Mouse (Mus musculus): ENCODE results near the gene Arl15. TPM values are rescaled to one million over a fixed set of nuclear protein-coding genes. Genes with fewer than 3 reads are reported as not detected.
A peak's percentile ranks its signal among the peaks of the same experiment; 100 is the strongest.

Gene Arl15
- polyA plus RNA-seq, 1 experiment from 2014 or later, result 8.7 TPM

DNA sequence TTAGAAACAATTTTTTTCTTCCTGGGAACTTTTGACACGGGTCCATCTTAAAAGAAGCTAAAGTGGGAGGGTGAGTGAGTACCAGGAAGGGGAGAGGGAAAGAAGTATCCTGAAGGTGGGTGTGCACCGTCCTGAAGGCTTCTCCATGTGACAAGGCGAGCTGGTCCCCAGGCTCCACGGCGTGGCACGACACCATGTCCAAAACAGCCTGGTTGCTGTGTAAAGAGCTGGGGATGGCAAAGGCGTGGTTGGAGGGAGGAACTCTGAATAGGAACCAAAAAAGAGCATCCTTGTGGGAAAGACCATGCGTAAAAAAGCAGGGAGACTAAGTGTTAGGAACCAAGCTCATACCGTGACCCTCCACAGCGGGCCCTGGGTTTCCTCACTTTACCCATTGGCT lies 330.1 kb downstream of the Arl15 start:
- Histone ChIP-seq H3K4me1 (replicated peaks; ENCODE audit: control insufficient read depth, insufficient read depth, low read length) (no peaks in the 10 kb centered on the region), H3K27ac (ENCODE audit: low read depth, low read length) (no peak overlapping the region), H3K9ac (ENCODE audit: low read depth, low read length) (no peak overlapping the region), H3K27me3 (replicated peaks; ENCODE audit: control insufficient read depth, insufficient read depth, low read length) (no peaks in the 10 kb centered on the region), H3K36me3 (ENCODE audit: control insufficient read depth, insufficient read depth, low read length) (no peaks in the 10 kb centered on the region), H3K9me3 (ENCODE audit: control insufficient read depth, low read length) (no peaks in the 10 kb centered on the region), H3K4me2 (no peak overlapping the region), H3K4me3 (ENCODE audit: low read depth, low read length) (no peak overlapping the region)
- ATAC-seq (replicated peaks; ENCODE audit: low FRiP score) (no peak), DNase-seq (ENCODE audit: low spot score) (no peak)
- 84% methylated on average over 10 of the region's 10 CpGs for WGBS

DNA sequence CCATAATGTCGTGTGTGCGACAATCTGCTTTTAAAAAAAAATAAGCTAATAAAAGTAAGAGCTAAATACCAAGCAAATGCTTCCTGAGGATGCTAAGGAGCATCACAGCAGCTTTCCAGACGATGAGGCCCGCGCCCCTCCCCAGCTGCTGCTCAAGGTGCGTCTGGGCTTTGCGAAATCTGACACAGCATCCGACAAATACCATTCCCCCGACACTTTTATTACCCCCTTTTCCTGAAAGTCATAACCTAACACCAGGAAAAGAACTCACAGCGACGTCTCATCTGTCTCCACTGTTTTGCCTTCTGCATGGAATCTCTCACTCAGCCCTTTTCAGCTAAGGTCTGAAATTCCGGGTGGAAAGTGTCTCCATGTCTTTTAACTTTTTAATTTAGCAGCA lies 330.7 kb downstream of the Arl15 start:
- no peaks in the 10 kb centered on the region for H3K4me1 ChIP-seq (replicated peaks; ENCODE audit: control insufficient read depth, insufficient read depth, low read length)
- 65% methylated on average over 12 of the region's 12 CpGs for WGBS
- ATAC-seq (replicated peaks; ENCODE audit: low FRiP score) (no peak), DNase-seq (ENCODE audit: low spot score) (no peak)
- H3K27me3 ChIP-seq (replicated peaks; ENCODE audit: control insufficient read depth, insufficient read depth, low read length), result no peaks in the 10 kb centered on the region
- H3K4me2 ChIP-seq, result no peak overlapping the region
- no peak overlapping the region for H3K27ac ChIP-seq (ENCODE audit: low read depth, low read length)
- H3K9ac ChIP-seq (ENCODE audit: low read depth, low read length), result no peak overlapping the region
- no peak overlapping the region for H3K4me3 ChIP-seq (ENCODE audit: low read depth, low read length)
- no peaks in the 10 kb centered on the region for H3K9me3 ChIP-seq (ENCODE audit: control insufficient read depth, low read length)
- no peaks in the 10 kb centered on the region for H3K36me3 ChIP-seq (ENCODE audit: control insufficient read depth, insufficient read depth, low read length)

DNA sequence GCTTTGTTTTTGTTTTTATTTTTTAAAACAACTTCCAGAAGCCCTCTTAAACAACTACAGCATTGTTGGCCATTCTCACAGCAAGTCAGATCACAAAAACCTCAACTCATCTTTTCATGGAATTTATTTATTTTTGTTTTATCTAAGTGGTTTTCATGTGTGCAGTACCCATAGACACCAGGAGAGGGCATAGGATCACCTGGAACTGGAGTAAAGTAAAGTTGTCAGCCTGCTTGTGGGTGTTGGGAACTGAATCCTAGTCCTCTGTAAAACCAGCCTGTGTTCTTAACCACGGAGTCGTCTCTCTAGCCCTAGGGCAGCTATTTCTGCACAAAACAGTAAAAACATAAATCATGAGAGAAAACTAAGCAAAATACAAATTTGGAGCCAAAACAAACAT lies 334.1 kb downstream of the Arl15 start:
- Histone ChIP-seq H3K9me3 (ENCODE audit: control insufficient read depth, low read length) (no peaks in the 10 kb centered on the region), H3K9ac (ENCODE audit: low read depth, low read length) (no peak overlapping the region), H3K4me2 (no peak overlapping the region), H3K36me3 (ENCODE audit: control insufficient read depth, insufficient read depth, low read length) (no peaks in the 10 kb centered on the region), H3K4me1 (replicated peaks; ENCODE audit: control insufficient read depth, insufficient read depth, low read length) (no peaks in the 10 kb centered on the region), H3K27me3 (replicated peaks; ENCODE audit: control insufficient read depth, insufficient read depth, low read length) (no peaks in the 10 kb centered on the region), H3K27ac (ENCODE audit: low read depth, low read length) (no peak overlapping the region), H3K4me3 (ENCODE audit: low read depth, low read length) (no peak overlapping the region)
- 97% methylated on average over 2 of the region's 2 CpGs for WGBS
- DNase-seq (ENCODE audit: low spot score), result no peak
- no peak for ATAC-seq (replicated peaks; ENCODE audit: low FRiP score)

DNA sequence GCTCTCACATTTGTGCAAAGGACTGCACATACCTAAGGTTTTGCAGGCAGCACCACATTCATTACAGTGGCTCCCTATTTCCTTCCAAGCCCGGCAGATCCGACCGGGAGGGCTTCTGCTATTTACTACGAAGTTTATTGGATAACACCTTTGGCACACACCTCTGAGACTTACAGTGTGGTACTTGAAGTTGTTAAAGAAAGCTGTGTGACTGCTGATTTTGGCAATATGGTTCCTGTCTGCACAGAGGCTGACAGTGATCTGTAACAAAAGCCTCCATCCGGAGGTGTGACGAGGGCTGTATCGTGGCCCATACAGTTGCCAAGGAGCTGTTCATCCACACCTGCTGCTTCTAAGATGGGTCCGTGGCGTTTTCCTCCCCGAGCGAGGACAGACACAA lies 335.7 kb downstream of the Arl15 start:
- no peaks in the 10 kb centered on the region for H3K36me3 ChIP-seq (ENCODE audit: control insufficient read depth, insufficient read depth, low read length)

DNA sequence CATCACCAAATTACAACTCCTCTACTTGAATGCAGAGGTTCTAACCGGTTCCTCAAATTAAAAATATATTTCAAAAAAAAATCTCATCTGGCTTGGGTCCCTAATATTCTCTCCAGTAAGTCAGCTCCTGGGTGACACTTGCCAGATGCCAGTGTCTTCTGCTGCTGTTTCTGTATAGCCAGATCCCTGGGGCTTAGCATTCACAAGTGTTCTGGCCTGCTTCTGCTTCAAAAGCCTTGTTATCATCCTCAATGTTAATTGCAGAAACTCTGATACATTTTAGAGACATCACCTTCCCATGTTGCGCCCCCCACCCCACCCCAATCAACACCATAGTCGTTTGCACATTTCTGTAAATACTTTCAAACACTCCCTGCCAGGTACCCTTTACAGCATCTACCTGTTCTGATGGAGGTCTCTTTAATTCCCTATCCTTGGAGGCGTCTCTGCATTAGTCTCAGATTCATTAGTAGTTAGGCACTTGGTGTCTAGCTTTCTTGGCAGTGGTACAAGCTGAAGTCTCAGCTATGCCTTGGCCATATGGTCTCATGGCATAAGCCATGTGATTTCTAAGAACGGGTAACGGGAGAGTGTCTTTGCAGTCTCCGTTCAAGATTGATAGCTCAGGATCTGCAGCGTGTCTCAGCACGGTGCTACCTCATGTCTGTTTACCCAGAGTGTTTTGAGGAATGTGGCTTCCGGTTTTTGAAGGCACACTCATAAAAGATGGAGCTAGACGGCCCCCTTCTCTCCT lies 336.4 kb downstream of the Arl15 start:
- no peak for ATAC-seq (replicated peaks; ENCODE audit: low FRiP score)
- Histone ChIP-seq H3K4me1 (replicated peaks; ENCODE audit: control insufficient read depth, insufficient read depth, low read length) (no peaks in the 10 kb centered on the region), H3K9ac (ENCODE audit: low read depth, low read length) (no peak overlapping the region)

More for the DNA sequence above, 335.7 kb downstream of the Arl15 start:
- 84% methylated on average over 11 of the region's 11 CpGs for WGBS
- no peak overlapping the region for H3K9ac ChIP-seq (ENCODE audit: low read depth, low read length)
- H3K27me3 ChIP-seq (replicated peaks; ENCODE audit: control insufficient read depth, insufficient read depth, low read length), result no peaks in the 10 kb centered on the region
- H3K9me3 ChIP-seq (ENCODE audit: control insufficient read depth, low read length), result no peaks in the 10 kb centered on the region
- H3K27ac ChIP-seq (ENCODE audit: low read depth, low read length), result no peak overlapping the region
- no peaks in the 10 kb centered on the region for H3K4me1 ChIP-seq (replicated peaks; ENCODE audit: control insufficient read depth, insufficient read depth, low read length)
- no peak overlapping the region for H3K4me3 ChIP-seq (ENCODE audit: low read depth, low read length)
- DNase-seq (ENCODE audit: low spot score), result no peak
- H3K4me2 ChIP-seq, result no peak overlapping the region
- ATAC-seq (replicated peaks; ENCODE audit: low FRiP score), result no peak

DNA sequence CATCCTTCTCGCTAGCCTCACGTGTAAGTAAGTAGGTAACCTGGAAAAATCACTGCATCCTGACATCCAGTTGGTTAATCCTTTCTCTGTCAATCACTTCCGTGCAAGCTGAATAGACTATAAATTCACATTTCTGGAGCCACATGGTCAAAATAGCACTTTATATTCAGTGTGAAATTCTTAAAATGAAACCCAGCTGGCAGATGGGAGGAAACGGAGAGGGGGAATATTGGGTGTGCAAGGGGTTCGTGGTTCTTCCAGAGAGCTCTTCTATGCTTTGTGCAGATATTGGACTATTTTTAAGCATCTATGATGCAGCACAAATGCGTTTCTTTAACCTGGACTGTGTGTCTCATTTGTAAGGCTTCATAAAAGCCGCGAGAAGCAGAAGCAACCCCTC lies 344.6 kb downstream of the Arl15 start:
- Histone ChIP-seq H3K36me3 (ENCODE audit: control insufficient read depth, insufficient read depth, low read length) (no peaks in the 10 kb centered on the region), H3K4me2 (no peak overlapping the region), H3K9me3 (ENCODE audit: control insufficient read depth, low read length) (no peaks in the 10 kb centered on the region), H3K27ac (ENCODE audit: low read depth, low read length) (no peak overlapping the region), H3K27me3 (replicated peaks; ENCODE audit: control insufficient read depth, insufficient read depth, low read length) (no peaks in the 10 kb centered on the region), H3K4me1 (replicated peaks; ENCODE audit: control insufficient read depth, insufficient read depth, low read length) (no peaks in the 10 kb centered on the region; the same call in 1 of the 2 replicates), H3K9ac (ENCODE audit: low read depth, low read length) (no peak overlapping the region), H3K4me3 (ENCODE audit: low read depth, low read length) (no peak overlapping the region)
- 82% methylated on average over 8 of the region's 8 CpGs for WGBS
- no peak for DNase-seq (ENCODE audit: low spot score)
- ATAC-seq (replicated peaks; ENCODE audit: low FRiP score), result no peak

More for the DNA sequence above, 336.4 kb downstream of the Arl15 start:
- H3K4me2 ChIP-seq, result no peak overlapping the region
- no peak overlapping the region for H3K4me3 ChIP-seq (ENCODE audit: low read depth, low read length)
- no peaks in the 10 kb centered on the region for H3K36me3 ChIP-seq (ENCODE audit: control insufficient read depth, insufficient read depth, low read length)
- no peak for DNase-seq (ENCODE audit: low spot score)
- no peaks in the 10 kb centered on the region for H3K9me3 ChIP-seq (ENCODE audit: control insufficient read depth, low read length)
- no peaks in the 10 kb centered on the region for H3K27me3 ChIP-seq (replicated peaks; ENCODE audit: control insufficient read depth, insufficient read depth, low read length)
- no peak overlapping the region for H3K27ac ChIP-seq (ENCODE audit: low read depth, low read length)
- 70% methylated on average over 11 of the region's 11 CpGs for WGBS

DNA sequence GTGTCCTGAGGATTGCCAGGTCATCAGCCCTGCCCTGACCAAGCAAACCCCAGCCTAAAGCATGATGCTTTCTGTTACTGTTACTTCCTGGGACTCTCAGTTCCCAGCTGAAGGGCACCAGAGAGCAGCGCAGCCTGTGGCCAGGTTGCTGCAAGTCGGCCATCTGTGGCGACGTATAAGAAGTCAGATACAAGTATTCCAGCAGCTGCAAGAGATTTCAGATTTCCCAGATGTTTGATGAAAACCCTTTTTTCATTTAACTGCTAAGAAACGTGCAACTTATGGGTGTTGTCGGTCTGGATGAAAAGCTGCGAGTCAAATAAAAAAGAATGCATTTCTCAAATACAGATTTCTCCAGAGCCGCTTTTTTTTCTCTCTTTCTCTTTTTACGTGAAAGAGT lies 345.3 kb downstream of the Arl15 start:
- no peak for DNase-seq (ENCODE audit: low spot score)
- Histone ChIP-seq H3K27me3 (replicated peaks; ENCODE audit: control insufficient read depth, insufficient read depth, low read length) (no peaks in the 10 kb centered on the region), H3K9me3 (ENCODE audit: control insufficient read depth, low read length) (no peaks in the 10 kb centered on the region), H3K4me2 (no peak overlapping the region), H3K27ac (ENCODE audit: low read depth, low read length) (no peak overlapping the region), H3K36me3 (ENCODE audit: control insufficient read depth, insufficient read depth, low read length) (no peaks in the 10 kb centered on the region), H3K9ac (ENCODE audit: low read depth, low read length) (no peak overlapping the region), H3K4me1 (replicated peaks; ENCODE audit: control insufficient read depth, insufficient read depth, low read length) (no peaks in the 10 kb centered on the region; the same call in 1 of the 2 replicates), H3K4me3 (ENCODE audit: low read depth, low read length) (no peak overlapping the region)
- no peak for ATAC-seq (replicated peaks; ENCODE audit: low FRiP score)
- 87% methylated on average over 9 of the region's 9 CpGs for WGBS

DNA sequence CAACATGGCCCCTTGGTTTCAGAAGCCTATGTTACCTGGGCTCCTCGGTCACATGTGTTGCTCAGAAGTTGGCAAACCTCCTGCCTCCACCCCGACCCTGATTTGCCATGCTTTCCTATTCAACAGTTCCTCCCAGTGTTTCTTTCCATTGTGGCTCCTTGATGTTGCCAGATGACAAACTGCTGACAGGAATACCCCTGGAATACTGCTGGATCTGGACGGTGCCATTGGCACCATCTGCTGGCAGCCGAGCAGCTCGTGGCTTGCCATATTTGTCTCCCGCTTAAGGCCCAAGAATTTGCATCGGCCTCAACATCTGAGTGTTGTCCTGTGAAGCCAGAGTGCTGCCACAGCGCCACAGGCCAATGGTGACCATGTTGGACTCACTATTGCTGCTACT lies 348.5 kb downstream of the Arl15 start:
- H3K27ac ChIP-seq (ENCODE audit: low read depth, low read length), result no peak overlapping the region
- H3K36me3 ChIP-seq (ENCODE audit: control insufficient read depth, insufficient read depth, low read length), result no peaks in the 10 kb centered on the region
- WGBS, result 88% methylated on average over 8 of the region's 8 CpGs
- H3K4me3 ChIP-seq (ENCODE audit: low read depth, low read length), result no peak overlapping the region
- ATAC-seq (replicated peaks; ENCODE audit: low FRiP score) (no peak), DNase-seq (ENCODE audit: low spot score) (no peak)
- H3K4me1 ChIP-seq (replicated peaks; ENCODE audit: control insufficient read depth, insufficient read depth, low read length), result no peaks in the 10 kb centered on the region; the same call in 1 of the 2 replicates
- no peak overlapping the region for H3K9ac ChIP-seq (ENCODE audit: low read depth, low read length)
- H3K4me2 ChIP-seq, result no peak overlapping the region
- no peaks in the 10 kb centered on the region for H3K9me3 ChIP-seq (ENCODE audit: control insufficient read depth, low read length)
- H3K27me3 ChIP-seq (replicated peaks; ENCODE audit: control insufficient read depth, insufficient read depth, low read length), result no peaks in the 10 kb centered on the region

DNA sequence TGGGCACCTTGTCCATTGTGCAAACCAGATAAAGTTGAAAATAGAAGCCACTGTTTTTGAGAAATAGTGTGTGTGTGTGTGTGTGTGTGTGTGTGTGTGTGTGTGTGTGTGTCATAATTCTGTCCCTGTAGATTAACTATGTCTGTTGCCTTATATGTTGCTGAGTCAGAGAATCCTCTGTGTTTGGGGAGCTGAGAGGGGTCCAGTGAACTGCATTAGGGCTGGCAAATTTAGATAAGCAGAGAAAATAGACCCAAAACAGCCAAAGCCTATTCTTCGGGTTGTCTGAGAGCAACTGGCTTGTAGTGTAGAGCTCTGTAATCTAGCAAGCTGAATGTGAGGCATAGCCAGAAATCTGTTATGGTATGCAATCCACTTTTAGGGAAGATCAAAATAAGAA lies 348.9 kb downstream of the Arl15 start:
- Histone ChIP-seq H3K4me2 (no peak overlapping the region), H3K27ac (ENCODE audit: low read depth, low read length) (no peak overlapping the region), H3K4me3 (ENCODE audit: low read depth, low read length) (no peak overlapping the region), H3K36me3 (ENCODE audit: control insufficient read depth, insufficient read depth, low read length) (no peaks in the 10 kb centered on the region), H3K9ac (ENCODE audit: low read depth, low read length) (no peak overlapping the region), H3K9me3 (ENCODE audit: control insufficient read depth, low read length) (no peaks in the 10 kb centered on the region), H3K27me3 (replicated peaks; ENCODE audit: control insufficient read depth, insufficient read depth, low read length) (no peaks in the 10 kb centered on the region), H3K4me1 (replicated peaks; ENCODE audit: control insufficient read depth, insufficient read depth, low read length) (no peaks in the 10 kb centered on the region; the same call in 1 of the 2 replicates)
- no peak for DNase-seq (ENCODE audit: low spot score)
- 47% methylated on average over 1 of the region's 1 CpGs for WGBS
- ATAC-seq (replicated peaks; ENCODE audit: low FRiP score), result peak; percentile 56; the same call in 1 of the 2 replicates

Data from liver, embryonic 11.5 days (tissue).